In the genomic region with DNA sequence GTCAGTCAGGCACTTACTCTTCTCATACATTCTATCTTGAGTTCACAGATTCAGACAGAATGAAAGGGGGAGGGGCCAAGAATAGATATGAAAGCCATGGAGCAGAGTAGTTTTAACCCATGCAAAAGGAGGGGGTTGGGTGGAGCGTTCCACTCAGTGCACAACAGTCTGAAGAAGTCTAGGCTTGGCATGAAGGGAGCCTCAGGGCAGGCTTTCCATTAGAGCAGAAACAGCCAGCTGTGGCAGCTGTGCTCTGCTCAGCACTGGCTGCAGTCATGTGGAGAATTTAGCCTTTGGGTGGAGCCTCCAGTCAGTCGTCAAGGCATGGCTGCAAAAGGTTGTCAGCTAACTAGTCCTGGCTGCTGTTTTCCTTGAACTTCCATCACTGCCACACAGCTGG, we compare ENCODE assay signal across 19 mouse cellular contexts.
DNase-seq lines count a peak whose midpoint lies in the region; ATAC-seq and TF ChIP-seq lines count a peak whose summit lies in the region.
"Had no signal": no experiment of that assay in that cellular context is flagged by ENCODE, and none has a peak within 500 bp of the region (broad histone marks: within the 10 kb centered on the region; RNA-seq: fewer than 3 reads in every experiment).

No protein-coding gene starts in this region.

- no peaks in the 10 kb centered on the region for H3K36me3 ChIP-seq in hindbrain, embryonic 10.5 days
- no peaks in the 10 kb centered on the region for H3K36me3 ChIP-seq in hindbrain, postnatal 0 days (ENCODE audit: insufficient read depth, low read length)
- H3K36me3 ChIP-seq in lung, postnatal 0 days (ENCODE audit: insufficient read depth, low read length), result no peaks in the 10 kb centered on the region
- H3K36me3 ChIP-seq in embryonic facial prominence, embryonic 15.5 days, result no peaks in the 10 kb centered on the region
- H3K36me3 ChIP-seq: embryonic facial prominence, embryonic 13.5 days; forebrain, embryonic 15.5 days; heart, embryonic 15.5 days; midbrain, embryonic 12.5 days had no signal

- no peak for TF ChIP-seq EP300 in lung, postnatal 0 days (IDR thresholded peaks at IDR 0.05)

- no peaks in the 10 kb centered on the region for H3K9me3 ChIP-seq in hindbrain, embryonic 10.5 days
- no peaks in the 10 kb centered on the region for H3K9me3 ChIP-seq in hindbrain, postnatal 0 days (ENCODE audit: low read length)
- H3K9me3 ChIP-seq in lung, postnatal 0 days (ENCODE audit: low read length), result no peaks in the 10 kb centered on the region
- no peaks in the 10 kb centered on the region for H3K9me3 ChIP-seq in embryonic facial prominence, embryonic 15.5 days (replicated peaks)
- H3K9me3 ChIP-seq: embryonic facial prominence, embryonic 13.5 days; forebrain, embryonic 15.5 days; heart, embryonic 15.5 days; midbrain, embryonic 12.5 days had no signal

- DNase-seq in hindbrain, embryonic 10.5 days (ENCODE audit: low spot score), result peak; percentile 2
- DNase-seq in hindbrain, postnatal 0 days (ENCODE audit: low spot score), result no peak
- peak; percentile 2 for DNase-seq in lung, postnatal 10 days
- DNase-seq in lung, postnatal 0 days (ENCODE audit: low spot score), result no peak
- peak; percentile 85 for DNase-seq in retina, postnatal 1 day
- no peak for DNase-seq in cerebellum, adult 9-10 months
- DNase-seq in left cerebral cortex, adult 2 months (ENCODE audit: extremely low spot score in 1 of 2, low spot score in 2 of 2), result no peak
- DNase-seq: B cell, adult 2 months; cerebellum, adult 2 months; layer of hippocampus, adult 9-11 months; left cerebral cortex, postnatal 4 days; lung, adult 18-20 months; right cerebral cortex, adult 18-20 months had no signal

- 49% methylated on average over 2 of the region's 2 CpGs for WGBS in hindbrain, embryonic 10.5 days
- WGBS in hindbrain, postnatal 0 days, result 48% methylated on average over 2 of the region's 2 CpGs
- 54% methylated on average over 2 of the region's 2 CpGs for WGBS in lung, postnatal 0 days
- 14% methylated on average over 2 of the region's 2 CpGs for WGBS in embryonic facial prominence, embryonic 15.5 days

- TF ChIP-seq CTCF in hindbrain, postnatal 0 days (IDR thresholded peaks at IDR 0.05; ENCODE audit: low read depth), result no peak
- no peak for TF ChIP-seq CTCF in lung, postnatal 0 days (IDR thresholded peaks at IDR 0.05)
- TF ChIP-seq CTCF in left cerebral cortex, adult 2 months (IDR thresholded peaks at IDR 0.05), result no peak

- intact Hi-C loops in left cerebral cortex, adult 2 months (cut with DNase I), result no loop called here

- H3K27ac ChIP-seq in hindbrain, embryonic 10.5 days, result no peak overlapping the region
- no peak overlapping the region for H3K27ac ChIP-seq in hindbrain, postnatal 0 days
- H3K27ac ChIP-seq in lung, postnatal 0 days (ENCODE audit: low read length), result no peak overlapping the region
- H3K27ac ChIP-seq in embryonic facial prominence, embryonic 15.5 days (replicated peaks), result no peak overlapping the region
- H3K27ac ChIP-seq in left cerebral cortex, adult 2 months, result no peak overlapping the region
- H3K27ac ChIP-seq: embryonic facial prominence, embryonic 13.5 days; forebrain, embryonic 15.5 days; heart, embryonic 15.5 days; midbrain, embryonic 12.5 days had no signal

- H3K4me3 ChIP-seq in hindbrain, embryonic 10.5 days, result no peak overlapping the region
- H3K4me3 ChIP-seq in hindbrain, postnatal 0 days (ENCODE audit: low read length), result no peak overlapping the region
- no peak overlapping the region for H3K4me3 ChIP-seq in lung, postnatal 0 days (ENCODE audit: low read depth, low read length)
- H3K4me3 ChIP-seq in embryonic facial prominence, embryonic 15.5 days (replicated peaks), result no peak overlapping the region
- H3K4me3 ChIP-seq in left cerebral cortex, adult 2 months, result no peak overlapping the region
- H3K4me3 ChIP-seq: embryonic facial prominence, embryonic 13.5 days; forebrain, embryonic 15.5 days; heart, embryonic 15.5 days; midbrain, embryonic 12.5 days had no signal

- no peak overlapping the region for H3K4me2 ChIP-seq in hindbrain, postnatal 0 days (ENCODE audit: low read depth, low read length)
- H3K4me2 ChIP-seq in lung, postnatal 0 days (replicated peaks; ENCODE audit: low read depth, low read length), result no peak overlapping the region
- no peak overlapping the region for H3K4me2 ChIP-seq in embryonic facial prominence, embryonic 15.5 days (replicated peaks)
- H3K4me2 ChIP-seq: embryonic facial prominence, embryonic 13.5 days; forebrain, embryonic 15.5 days; heart, embryonic 15.5 days; midbrain, embryonic 12.5 days had no signal

- ATAC-seq in hindbrain, postnatal 0 days, result no peak
- ATAC-seq in lung, postnatal 0 days, result no peak
- peak; percentile 77; the same call in 1 of the 2 replicates for ATAC-seq in embryonic facial prominence, embryonic 15.5 days (ENCODE audit: insufficient number of reproducible peaks, low FRiP score, low TSS enrichment, low read depth)
- ATAC-seq: forebrain, embryonic 15.5 days; inflammation-experienced regulatory T-cells, adult 6 months had no signal

- no peak overlapping the region for H3K9ac ChIP-seq in hindbrain, postnatal 0 days (replicated peaks; ENCODE audit: low read length)
- no peak overlapping the region for H3K9ac ChIP-seq in lung, postnatal 0 days (replicated peaks; ENCODE audit: low read depth)
- no peak overlapping the region for H3K9ac ChIP-seq in embryonic facial prominence, embryonic 15.5 days
- H3K9ac ChIP-seq: embryonic facial prominence, embryonic 13.5 days; forebrain, embryonic 15.5 days; heart, embryonic 15.5 days; midbrain, embryonic 12.5 days had no signal

- H3K4me1 ChIP-seq in hindbrain, embryonic 10.5 days (replicated peaks), result peaks cover 3% of the 10 kb centered on the region; the same call in 1 of the 2 replicates
- H3K4me1 ChIP-seq in hindbrain, postnatal 0 days (ENCODE audit: insufficient read depth, low read length), result no peaks in the 10 kb centered on the region
- no peaks in the 10 kb centered on the region for H3K4me1 ChIP-seq in lung, postnatal 0 days (ENCODE audit: insufficient read depth, low read depth, low read length)
- peaks cover 5% of the 10 kb centered on the region; the same call in 1 of the 2 replicates for H3K4me1 ChIP-seq in embryonic facial prominence, embryonic 15.5 days
- H3K4me1 ChIP-seq: forebrain, embryonic 15.5 days; heart, embryonic 15.5 days; midbrain, embryonic 12.5 days had no signal

- no peaks in the 10 kb centered on the region for H3K27me3 ChIP-seq in hindbrain, embryonic 10.5 days (ENCODE audit: insufficient read depth, poor library complexity, severe bottlenecking)
- H3K27me3 ChIP-seq in hindbrain, postnatal 0 days (ENCODE audit: insufficient read depth, low read length), result no peaks in the 10 kb centered on the region
- no peaks in the 10 kb centered on the region for H3K27me3 ChIP-seq in lung, postnatal 0 days (replicated peaks; ENCODE audit: insufficient read depth, low read length)
- H3K27me3 ChIP-seq in embryonic facial prominence, embryonic 15.5 days, result no peaks in the 10 kb centered on the region
- H3K27me3 ChIP-seq: embryonic facial prominence, embryonic 13.5 days; forebrain, embryonic 15.5 days; heart, embryonic 15.5 days; midbrain, embryonic 12.5 days had no signal

Comparison
In these comparisons a context has a peak if more than half of its experiments do, and no peak if none do; other contexts are left out.
1. DNase-seq: peak in hindbrain, embryonic 10.5 days (single experiment), lung, postnatal 10 days (single experiment) and retina, postnatal 1 day (single experiment); none in hindbrain, postnatal 0 days (single experiment), lung, postnatal 0 days (single experiment), cerebellum, adult 9-10 months (single experiment) and left cerebral cortex, adult 2 months (0 of 2).